Mouse (Mus musculus) MEL (cell line): ENCODE measurements at regions not wholly inside any gene's neighbourhood (a gene's known extent, or its start where the extent isn't known, plus 50 kb on each side); places are given as distances from the start of the nearest gene placed in this dataset.

Experiments
- DNase-seq: peaks from one replicate; pipeline ENCODE4 v3.0.0; 2011; ENCODE audit warnings: low read depth, low spot score
- H3K27ac ChIP-seq: 2 replicates; pipeline ENCODE4 v1.5.1; 2012; ENCODE audit warnings: low read depth, mild to moderate bottlenecking, control low read depth, low read length, moderate library complexity; ENCODE audit not compliant: control insufficient read depth
- H3K27me3 ChIP-seq, 2 experiments: fragments of 150-350 bp in 1 of 2; sonication (generic) in 1 of 2; 2 replicates each; pipeline ENCODE4 v1.6.1; 2012; ENCODE audit warnings: low read length in 2 of 2, mild to moderate bottlenecking in 2 of 2, improper control_type of control experiment in 1 of 2, moderate library complexity in 1 of 2; ENCODE audit not compliant: insufficient read depth in 2 of 2, control insufficient read depth in 1 of 2
- H3K36me3 ChIP-seq, 2 experiments: 2 replicates each; pipeline ENCODE4 v1.6.1; 2012 to 2014; ENCODE audit warnings: low read length in 2 of 2, improper control_type of control experiment in 1 of 2, inconsistent platforms in 1 of 2, mild to moderate bottlenecking in 1 of 2; ENCODE audit not compliant: insufficient read depth in 2 of 2, control insufficient read depth in 1 of 2
- H3K4me1 ChIP-seq, 2 experiments: fragments of 150-350 bp in 1 of 2; sonication (generic) in 1 of 2; 2 replicates each; pipeline ENCODE4 v1.6.1; 2012; ENCODE audit warnings: low read length in 2 of 2, improper control_type of control experiment in 1 of 2, mild to moderate bottlenecking in 1 of 2; ENCODE audit not compliant: insufficient read depth in 2 of 2, control insufficient read depth in 1 of 2
- H3K4me3 ChIP-seq, 2 experiments: fragments of 150-350 bp in 1 of 2; sonication (generic) in 1 of 2; 2 replicates each; pipeline ENCODE4 v1.5.1; 2012; ENCODE audit warnings: low read depth in 2 of 2, low read length in 2 of 2, mild to moderate bottlenecking in 2 of 2, moderate library complexity in 2 of 2, control low read depth in 1 of 2, improper control_type of control experiment in 1 of 2; ENCODE audit not compliant: control insufficient read depth in 1 of 2, insufficient read depth in 1 of 2
- H3K79me2 ChIP-seq: 2 replicates; pipeline ENCODE4 v1.6.1; 2012; ENCODE audit warnings: mild to moderate bottlenecking, low read length, moderate library complexity; ENCODE audit not compliant: control insufficient read depth, poor library complexity, insufficient read depth
- H3K9ac ChIP-seq: 2 replicates; pipeline ENCODE4 v1.6.1; 2012; ENCODE audit warnings: low read depth, mild to moderate bottlenecking, control low read depth, low read length, moderate library complexity; ENCODE audit not compliant: control insufficient read depth, poor library complexity, severe bottlenecking
- H3K9me3 ChIP-seq: fragments of 150-350 bp; sonication (generic); replicated peaks from 2 replicates; pipeline ENCODE4 v1.6.1; 2012; ENCODE audit warnings: mild to moderate bottlenecking, low read length, improper control_type of control experiment, moderate library complexity; ENCODE audit not compliant: insufficient read depth
- CTCF ChIP-seq, 3 experiments: IDR thresholded peaks in 2 of 3; conservative IDR thresholded peaks in 1 of 3; 2 replicates each; pipeline ENCODE4 v1.5.1; 2011 to 2012; ENCODE audit warnings: low read length in 3 of 3, low read depth in 2 of 3, mild to moderate bottlenecking in 2 of 3, improper control_type of control experiment in 1 of 3, inconsistent platforms in 1 of 3, mixed read lengths in 1 of 3, moderate library complexity in 1 of 3; ENCODE audit not compliant: control insufficient read depth in 1 of 3, insufficient read depth in 1 of 3, poor library complexity in 1 of 3, severe bottlenecking in 1 of 3
- E2F4 ChIP-seq: IDR thresholded peaks from 2 replicates; pipeline ENCODE4 v1.6.1; 2011; ENCODE audit warnings: low read depth, low read length, improper control_type of control experiment, borderline replicate concordance
- GABPA ChIP-seq: IDR thresholded peaks from 2 replicates; pipeline ENCODE4 v1.6.1; 2012; ENCODE audit warnings: low read depth, mild to moderate bottlenecking, inconsistent platforms, low read length, improper control_type of control experiment, moderate library complexity
- GATA1 ChIP-seq: IDR thresholded peaks from 2 replicates; pipeline ENCODE4 v1.6.1; 2011; ENCODE audit warnings: low read depth, low read length, improper control_type of control experiment
- HCFC1 ChIP-seq: IDR thresholded peaks from 2 replicates; pipeline ENCODE4 v1.6.1; 2012; ENCODE audit warnings: low read depth, mild to moderate bottlenecking, inconsistent platforms, low read length, improper control_type of control experiment, moderate library complexity
- JUND ChIP-seq: IDR thresholded peaks from 2 replicates; pipeline ENCODE4 v1.6.1; 2011; ENCODE audit warnings: low read depth, mild to moderate bottlenecking, improper control_type of control experiment, low read length
- MAX ChIP-seq: IDR thresholded peaks from 2 replicates; pipeline ENCODE4 v1.6.1; 2011; ENCODE audit warnings: low read length, improper control_type of control experiment
- MXI1 ChIP-seq: IDR thresholded peaks from 2 replicates; pipeline ENCODE4 v1.6.1; 2011; ENCODE audit warnings: mild to moderate bottlenecking, low read depth, low read length, improper control_type of control experiment
- NELFE ChIP-seq: IDR thresholded peaks from 2 replicates; pipeline ENCODE4 v1.6.1; 2011; ENCODE audit warnings: low read depth, low read length, improper control_type of control experiment
- POLR2AphosphoS2 ChIP-seq: IDR thresholded peaks from 2 replicates; pipeline ENCODE4 v1.6.1; 2011; ENCODE audit warnings: low read length, improper control_type of control experiment
- RAD21 ChIP-seq: IDR thresholded peaks from 2 replicates; pipeline ENCODE4 v1.6.1; 2011; ENCODE audit warnings: mild to moderate bottlenecking, low read depth, low read length, improper control_type of control experiment
- SIN3A ChIP-seq: IDR thresholded peaks from 2 replicates; pipeline ENCODE4 v1.6.1; 2012; ENCODE audit warnings: low read length, improper control_type of control experiment, inconsistent platforms
- TAL1 ChIP-seq: IDR thresholded peaks from 2 replicates; pipeline ENCODE4 v1.6.1; 2012; ENCODE audit warnings: mild to moderate bottlenecking, inconsistent platforms, low read length, moderate library complexity, mixed read lengths
- TBP ChIP-seq: IDR thresholded peaks from 2 replicates; pipeline ENCODE4 v1.8.0; 2011; ENCODE audit warnings: low read depth, low read length, improper control_type of control experiment
- TCF12 ChIP-seq: IDR thresholded peaks from 2 replicates; pipeline ENCODE4 v1.6.1; 2014; ENCODE audit warnings: low read depth, mild to moderate bottlenecking, inconsistent platforms, low read length, improper control_type of control experiment, moderate library complexity
- UBTF ChIP-seq: IDR thresholded peaks from 2 replicates; pipeline ENCODE4 v1.6.1; 2012; ENCODE audit warnings: low read depth, mild to moderate bottlenecking, inconsistent platforms, low read length, improper control_type of control experiment, moderate library complexity, borderline replicate concordance; ENCODE audit not compliant: insufficient read depth
- ZKSCAN1 ChIP-seq: IDR thresholded peaks from 2 replicates; pipeline ENCODE4 v1.6.1; 2012; ENCODE audit warnings: low read depth, mild to moderate bottlenecking, inconsistent platforms, low read length, improper control_type of control experiment, moderate library complexity
- ZMIZ1 ChIP-seq: IDR thresholded peaks from 2 replicates; pipeline ENCODE4 v1.6.1; 2012; ENCODE audit warnings: low read depth, mild to moderate bottlenecking, inconsistent platforms, low read length, improper control_type of control experiment, moderate library complexity

DNA sequence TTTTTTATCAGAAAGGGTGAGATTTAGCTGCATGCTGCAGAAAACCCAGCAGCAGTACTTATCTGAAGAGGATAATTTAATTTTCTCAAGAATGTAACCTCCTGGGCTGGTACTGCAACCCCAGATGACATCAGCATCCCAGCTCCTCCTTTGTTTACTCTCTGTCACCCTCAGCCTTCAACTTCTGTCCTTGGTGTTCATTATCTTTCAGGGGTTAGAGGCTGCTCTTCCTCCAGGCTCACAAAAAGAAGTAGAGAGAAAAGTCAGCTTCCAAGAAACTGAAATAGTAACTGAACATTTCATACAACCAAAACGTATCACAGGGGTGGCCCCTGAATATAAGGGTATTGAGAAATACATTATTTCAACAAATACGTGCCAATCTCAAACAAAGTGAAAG, 262.5 kb upstream of the Cdyl start:
- Histone ChIP-seq H3K9me3 (no peaks in the 10 kb centered on the region), H3K79me2 (no peaks in the 10 kb centered on the region), H3K4me1 (no peaks in the 10 kb centered on the region), H3K4me3 (no peak overlapping the region), H3K27ac (no peak overlapping the region), H3K27me3 (no peaks in the 10 kb centered on the region; a peak in 1 of 4 replicates), H3K36me3 (no peaks in the 10 kb centered on the region), H3K9ac (no peak overlapping the region)
- no peak for TF ChIP-seq TBP
- TF ChIP-seq RAD21 = no peak
- TF ChIP-seq MXI1 = no peak
- DNase-seq = no peak

DNA sequence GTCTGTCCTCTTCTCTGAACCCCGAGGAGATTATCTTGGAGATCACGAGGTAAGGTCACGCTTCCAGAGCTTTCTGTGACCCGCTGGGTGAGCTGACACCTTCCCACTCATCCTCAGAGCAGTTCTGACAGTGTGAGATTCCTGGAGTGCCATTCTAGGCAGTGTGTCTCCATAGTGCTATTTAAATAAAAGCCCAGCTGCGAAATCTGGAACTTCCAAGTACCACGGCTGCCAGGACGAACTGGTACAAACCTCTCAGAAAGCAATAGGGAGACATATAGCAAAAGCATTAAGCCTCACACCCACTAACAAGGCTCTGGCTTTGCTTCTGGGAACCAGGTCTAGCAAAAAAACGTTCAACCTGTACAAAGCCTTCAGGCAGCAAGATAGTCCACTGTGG, 261.4 kb upstream of the Cdyl start:
- Histone ChIP-seq H3K36me3 (no peaks in the 10 kb centered on the region), H3K9me3 (no peaks in the 10 kb centered on the region), H3K9ac (no peak overlapping the region), H3K27ac (no peak overlapping the region), H3K4me3 (no peak overlapping the region), H3K79me2 (no peaks in the 10 kb centered on the region), H3K27me3 (no peaks in the 10 kb centered on the region; a peak in 1 of 4 replicates), H3K4me1 (no peaks in the 10 kb centered on the region)
- no peak for DNase-seq
- no peak for TF ChIP-seq JUND
- TF ChIP-seq SIN3A = no peak
- TF ChIP-seq CTCF (IDR thresholded peaks at IDR 0.05 in 2 of 3, conservative IDR thresholded peaks at IDR 0.05 in 1 of 3; ENCODE audit: control insufficient read depth in 1 of 3, insufficient read depth in 1 of 3, low read depth in 2 of 3, low read length in 3 of 3, poor library complexity in 1 of 3, severe bottlenecking in 1 of 3) = no peak
- no peak for TF ChIP-seq HCFC1
- TF ChIP-seq TCF12 = no peak
- TF ChIP-seq MAX = no peak

DNA sequence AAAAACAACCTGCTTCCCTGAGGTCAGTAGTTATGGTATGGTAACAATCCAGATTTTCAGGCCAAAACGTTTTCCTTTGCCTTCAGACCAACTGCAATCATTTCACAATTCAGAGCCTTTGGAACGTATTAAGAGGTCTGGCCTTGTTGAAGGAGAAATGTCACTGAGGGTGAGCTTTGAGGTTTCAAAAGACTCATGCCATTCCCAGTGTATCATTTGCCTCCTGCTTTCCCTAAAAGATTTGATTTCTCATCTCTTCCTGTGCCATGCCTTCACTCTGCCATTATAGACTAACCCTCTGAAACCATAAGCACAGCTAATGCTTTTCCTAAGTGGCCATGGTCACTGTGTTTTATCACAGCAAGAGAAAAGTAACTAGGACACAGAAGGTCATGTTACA, 256.8 kb upstream of the Cdyl start:
- DNase-seq = no peak
- Histone ChIP-seq H3K27me3 (peaks cover 0 to 3% of the 10 kb centered on the region in 2 experiments; a peak in 2 of 4 replicates), H3K36me3 (no peaks in the 10 kb centered on the region), H3K9ac (no peak overlapping the region), H3K4me1 (no peaks in the 10 kb centered on the region), H3K9me3 (no peaks in the 10 kb centered on the region), H3K4me3 (no peak overlapping the region), H3K79me2 (no peaks in the 10 kb centered on the region), H3K27ac (no peak overlapping the region)
- TF ChIP-seq E2F4 = no peak
- TF ChIP-seq JUND = no peak
- no peak for TF ChIP-seq TAL1
- no peak for TF ChIP-seq POLR2AphosphoS2
- TF ChIP-seq MAX = no peak
- no peak for TF ChIP-seq GABPA
- TF ChIP-seq ZKSCAN1 = no peak
- TF ChIP-seq RAD21 = no peak
- TF ChIP-seq UBTF = no peak
- TF ChIP-seq NELFE = no peak
- no peak for TF ChIP-seq ZMIZ1
- TF ChIP-seq HCFC1 = no peak
- no peak for TF ChIP-seq GATA1
- TF ChIP-seq CTCF (IDR thresholded peaks at IDR 0.05 in 2 of 3, conservative IDR thresholded peaks at IDR 0.05 in 1 of 3; ENCODE audit: control insufficient read depth in 1 of 3, insufficient read depth in 1 of 3, low read depth in 2 of 3, low read length in 3 of 3, poor library complexity in 1 of 3, severe bottlenecking in 1 of 3) = no peak
